Mouse (Mus musculus): ENCODE measurements around the gene Mthfd1.

Gene Mthfd1

DNA sequence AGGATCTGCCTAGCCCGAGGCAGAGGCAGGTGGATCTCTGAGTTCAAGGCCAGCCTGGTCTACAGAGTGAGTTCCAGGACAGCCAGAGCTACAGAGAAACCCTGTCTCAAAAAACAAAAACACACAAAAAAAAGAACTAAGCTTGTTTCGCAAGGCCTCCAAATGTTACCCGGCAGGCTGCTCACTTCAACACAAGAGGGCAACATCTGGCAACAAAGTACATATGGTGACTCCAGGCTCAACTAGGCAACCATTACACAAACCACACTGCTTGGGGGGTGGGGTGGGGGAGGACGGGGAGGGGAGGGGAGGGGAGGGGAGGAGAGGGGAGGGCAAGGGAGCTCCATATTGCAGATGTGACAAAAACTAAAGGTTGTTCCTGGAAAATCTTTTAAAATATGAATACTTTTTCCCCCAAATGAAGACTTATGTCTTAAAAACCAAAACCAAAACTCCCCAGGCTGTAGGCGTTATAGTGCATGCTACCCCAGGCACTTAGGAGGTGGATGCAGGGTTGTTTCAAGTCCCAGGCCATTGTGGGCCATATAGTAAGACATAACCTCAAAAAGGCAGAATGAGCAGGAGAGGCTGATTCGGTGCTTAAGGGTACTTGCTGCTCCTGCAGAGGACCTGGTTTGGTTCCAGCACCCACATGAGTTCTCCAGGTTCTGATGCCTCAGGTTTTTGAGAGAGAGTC is 90.8 kb downstream of the Mthfd1 start:
- DNase-seq (ENCODE audit: extremely low read depth, low read depth): no peak

DNA sequence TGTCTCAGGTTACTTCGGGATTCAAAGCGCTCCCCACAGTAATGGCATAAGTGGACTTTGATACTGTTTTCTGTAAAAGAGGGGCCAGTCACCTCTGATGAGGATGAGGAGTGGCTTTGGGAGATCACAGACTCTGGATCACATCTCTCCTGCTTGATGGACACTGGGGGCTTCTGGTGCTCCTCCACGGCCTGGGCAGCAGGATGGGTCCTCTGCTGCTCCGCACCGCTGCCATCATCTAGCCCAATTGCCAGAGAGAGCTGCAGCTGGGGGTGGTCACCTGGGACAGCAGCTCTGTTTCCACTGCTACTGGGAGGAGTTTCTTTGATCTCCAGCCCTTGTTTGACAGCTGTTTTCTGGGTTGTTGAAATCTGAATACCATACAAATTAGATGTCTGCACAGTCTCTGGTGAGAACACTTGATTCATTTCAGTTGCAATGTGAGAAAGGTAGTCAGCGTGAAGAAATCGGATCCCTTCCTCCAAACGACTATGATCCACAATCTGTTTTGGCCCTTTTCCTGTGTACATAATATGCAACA is 94.7 kb downstream of the Mthfd1 start:
- DNase-seq (ENCODE audit: extremely low read depth, low read depth): no peak

DNA sequence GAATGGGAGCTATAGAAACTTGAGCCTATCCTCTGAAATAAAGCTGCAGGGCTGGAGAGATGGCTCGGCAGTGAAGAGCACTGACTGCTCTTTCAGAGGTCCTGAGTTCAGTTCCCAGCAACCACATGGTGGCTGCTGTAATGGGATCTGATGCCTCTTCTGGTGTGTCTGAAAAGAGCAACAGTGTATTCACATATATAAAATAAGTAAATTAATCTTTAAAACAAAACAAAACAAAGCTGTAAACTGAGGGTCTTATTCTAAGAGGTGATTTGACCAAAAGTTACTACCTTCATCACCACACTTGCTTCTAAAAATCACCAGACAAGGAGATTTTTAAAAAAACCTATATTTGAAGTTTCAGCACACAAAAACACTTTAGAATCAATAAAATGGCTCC is 105.8 kb downstream of the Mthfd1 start:
- no peak for DNase-seq (ENCODE audit: extremely low read depth, low read depth)

DNA sequence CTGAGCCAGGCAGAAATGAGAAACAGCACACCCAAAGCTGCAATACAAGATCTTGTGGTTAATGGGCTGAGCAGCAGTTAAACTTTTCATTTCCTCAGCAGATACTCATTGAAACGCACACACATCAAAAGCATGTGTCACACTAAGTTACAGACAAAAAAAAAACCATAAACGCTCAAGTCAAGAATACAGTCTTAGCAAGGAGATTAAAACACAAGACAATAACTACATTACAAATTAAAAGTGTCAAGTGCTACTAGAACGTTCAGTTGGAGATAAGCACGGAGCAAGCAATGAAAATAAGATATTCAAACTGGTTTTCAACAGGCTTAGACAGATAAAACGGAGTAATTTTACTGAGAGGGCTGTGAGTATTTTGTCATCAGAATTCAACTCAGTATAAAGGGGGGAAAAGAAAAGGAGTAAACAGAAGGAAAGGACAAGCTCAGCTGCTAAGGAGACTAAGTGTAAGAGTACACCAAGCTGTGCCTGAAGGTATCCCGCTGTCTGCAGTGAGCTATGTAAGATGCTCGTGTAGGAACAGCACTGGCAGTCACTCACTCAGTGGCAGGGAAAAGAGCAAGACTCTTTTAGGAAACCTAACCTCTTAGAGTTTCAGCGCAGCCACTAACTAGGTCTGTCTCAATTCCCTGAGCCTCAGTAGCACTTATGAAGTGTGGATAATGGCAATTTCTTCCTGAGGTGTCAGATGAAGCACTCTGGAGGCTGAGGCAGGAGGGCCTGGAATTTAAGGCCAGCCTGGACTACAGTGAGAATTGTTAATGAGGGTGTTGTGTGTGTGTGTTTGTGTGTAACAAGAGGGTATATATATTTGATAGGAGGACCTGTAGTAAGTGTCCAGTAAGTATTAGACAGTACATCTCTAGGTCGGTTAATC is 106.6 kb downstream of the Mthfd1 start:
- DNase-seq (ENCODE audit: extremely low read depth, low read depth): peak; percentile 88

- DNase-seq (ENCODE audit: extremely low read depth, low read depth): peak; percentile 43
Measured at GRCm38 (mm10) chr12:76362303-76362676, 107.2 kb downstream of the Mthfd1 start.

- DNase-seq (ENCODE audit: extremely low read depth, low read depth): no peak
Measured at GRCm38 (mm10) chr12:76366276-76366675, 111.2 kb downstream of the Mthfd1 start.

DNA sequence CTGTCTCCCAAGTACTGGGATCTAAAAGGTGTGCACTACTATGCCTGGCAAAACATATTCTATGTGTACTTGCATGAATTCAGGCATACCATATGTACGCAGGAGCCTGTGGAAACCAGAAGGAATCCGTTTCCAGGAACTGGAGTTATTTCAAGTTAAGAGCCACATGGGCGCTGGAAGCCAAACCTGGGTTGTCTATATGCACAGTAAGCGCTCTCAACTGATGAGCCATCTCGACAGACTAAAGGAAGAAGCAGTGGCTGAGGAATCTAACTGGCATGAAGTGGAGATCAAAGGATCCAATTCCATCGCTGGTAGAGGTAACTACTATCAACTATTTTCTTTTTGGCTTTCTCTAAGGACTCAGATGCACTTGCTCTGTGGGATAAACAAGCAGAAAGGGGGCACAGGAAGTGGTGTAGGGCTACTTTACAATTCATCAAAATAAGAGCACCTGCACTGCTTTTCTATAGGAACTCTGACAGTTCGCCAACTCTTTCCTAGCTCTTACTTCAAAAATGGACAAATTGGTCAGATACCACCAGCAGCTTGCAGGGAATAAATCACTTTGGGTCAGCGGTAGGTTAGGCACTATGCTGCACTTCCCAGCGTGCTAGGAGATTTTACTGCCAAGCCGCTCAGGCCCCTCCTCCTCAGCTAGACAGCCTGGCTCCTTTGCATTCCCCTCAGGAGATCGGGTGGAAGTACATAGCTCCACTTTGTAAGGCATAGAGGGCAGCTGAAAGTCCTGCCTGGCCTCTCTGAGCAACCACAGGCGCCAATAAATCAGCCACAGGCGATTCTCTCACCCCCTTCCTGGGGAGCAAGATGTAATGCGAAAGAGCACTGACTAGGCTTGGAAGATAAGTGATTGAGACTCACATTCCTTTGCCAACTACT is 112.2 kb downstream of the Mthfd1 start:
- peak; percentile 69 for DNase-seq (ENCODE audit: extremely low read depth, low read depth)

GRCm38 (mm10) chr12:76368201-76368789 is 113.2 kb downstream of the Mthfd1 start:
- no peak for DNase-seq (ENCODE audit: extremely low read depth, low read depth)

- DNase-seq (ENCODE audit: extremely low read depth, low read depth): peak; percentile 56
Measured at GRCm38 (mm10) chr12:76368790-76369205, 113.7 kb downstream of the Mthfd1 start.

Data from MEL-GATA-1-ER (cell line).